Comparison of ENCODE assay signal across 8 mouse cellular contexts in the genomic region with DNA sequence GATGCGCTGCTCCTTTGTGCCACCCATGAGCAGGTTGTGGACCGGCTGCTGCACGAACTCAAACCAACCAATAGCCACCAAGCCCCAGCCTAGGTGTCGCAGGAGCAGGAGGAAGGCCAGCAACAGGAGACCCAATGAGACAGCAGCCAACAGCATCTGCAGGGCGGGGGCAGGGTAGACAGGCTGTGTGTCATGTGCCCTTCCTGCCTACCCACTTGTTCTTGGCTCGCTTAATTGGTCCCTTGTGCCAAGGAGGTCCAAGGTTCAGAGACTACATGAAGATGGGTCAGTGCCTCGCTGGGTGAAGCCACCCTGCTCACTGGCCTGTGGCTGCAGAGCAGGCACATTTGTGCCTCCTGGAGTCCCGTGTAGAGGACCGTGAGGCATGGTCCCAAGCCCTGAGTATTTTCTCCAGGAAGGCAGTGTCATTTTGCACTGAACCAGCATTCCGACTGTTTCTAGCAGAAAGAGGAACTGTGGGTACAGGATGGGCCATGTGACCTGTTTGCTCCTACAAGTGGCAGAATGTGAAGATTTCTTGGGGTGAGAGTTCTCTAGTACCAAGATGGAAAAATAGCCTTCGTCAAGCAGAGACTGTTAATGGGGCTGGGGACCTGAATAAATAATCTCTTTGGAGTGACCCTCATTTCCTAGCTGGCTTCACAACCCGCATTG. TPM values are rescaled to one million over a fixed set of nuclear protein-coding genes. Genes with fewer than 3 reads are reported as not detected.
DNase-seq lines count a peak whose midpoint lies in the region; ATAC-seq lines count a peak whose summit lies in the region.

No protein-coding gene starts in this region.

- peak; percentile 40 for DNase-seq in layer of hippocampus, adult 9-10 months (ENCODE audit: low spot score)
- no peak for DNase-seq in layer of hippocampus, postnatal 14 days (ENCODE audit: low spot score in 2 of 2)
- peak; percentile 97 for DNase-seq in adipocyte (ENCODE audit: low spot score)
- DNase-seq in frontal cortex, postnatal 10 days (ENCODE audit: low spot score in 2 of 2) = no peak
- no peak for DNase-seq in left cerebral cortex, adult 18-20 months (ENCODE audit: low spot score in 2 of 2)

- ATAC-seq in common myeloid progenitor, adult 5-6 weeks (replicated peaks; ENCODE audit: low read depth, poor library complexity, severe bottlenecking) = peak; percentile 79
- peak; percentile 9; the same call in 1 of the 2 replicates for ATAC-seq in hindbrain, embryonic 16.5 days

- no peaks in the 10 kb centered on the region for H3K9me3 ChIP-seq in hindbrain, embryonic 16.5 days (ENCODE audit: control insufficient read depth, low read length)

- H3K36me3 ChIP-seq in hindbrain, embryonic 16.5 days (ENCODE audit: control insufficient read depth, insufficient read depth, low read length) = peaks cover 9% of the 10 kb centered on the region
- peaks cover 31% of the 10 kb centered on the region for H3K36me3 ChIP-seq in macrophage (ENCODE audit: inconsistent target)

- H3K4me1 ChIP-seq in hindbrain, embryonic 16.5 days (ENCODE audit: control insufficient read depth, insufficient read depth, low read depth, low read length) = peaks cover 20% of the 10 kb centered on the region; the same call in 1 of the 2 replicates

- peaks cover 50% of the 10 kb centered on the region for H3K79me2 ChIP-seq in macrophage (ENCODE audit: inconsistent target)

- no peak overlapping the region for H3K4me2 ChIP-seq in hindbrain, embryonic 16.5 days (ENCODE audit: low read length)

- peak overlapping the region; percentile 23; the same call in 1 of the 2 replicates for H3K27ac ChIP-seq in hindbrain, embryonic 16.5 days (ENCODE audit: low read depth, low read length)
- peak overlapping the region; percentile 98 for H3K27ac ChIP-seq in macrophage

- H3K9ac ChIP-seq in hindbrain, embryonic 16.5 days (ENCODE audit: low read depth, low read length) = no peak overlapping the region; the same call in 1 of the 2 replicates

- 72% methylated on average over 12 of the region's 12 CpGs for WGBS in hindbrain, embryonic 16.5 days
- 7% methylated on average over 12 of the region's 12 CpGs for WGBS in macrophage (ENCODE audit: missing documents)

- no peaks in the 10 kb centered on the region for H3K27me3 ChIP-seq in hindbrain, embryonic 16.5 days (replicated peaks; ENCODE audit: control insufficient read depth, insufficient read depth, low read length)

- H3K4me3 ChIP-seq in hindbrain, embryonic 16.5 days (ENCODE audit: low read length) = no peak overlapping the region
- H3K4me3 ChIP-seq in macrophage (ENCODE audit: inconsistent target) = peak overlapping the region; percentile 24

RNA-seq across cellular contexts. Expression of gene Txnrd2, which starts 14.2 kb away (rescaled TPM):
- 10 to 100 TPM; 19.5 to 22.1 TPM for total RNA-seq in layer of hippocampus, postnatal 14 days (2021)
- total RNA-seq in common myeloid progenitor, adult 5-6 weeks (2017) = 50.3 and 66.4 TPM in 2 replicates
- 37.5 and 40.6 TPM in 2 replicates for polyA plus RNA-seq in hindbrain, embryonic 16.5 days (2015; fragmentation: Nextera tagmentation; extraction: Ambion mirVana)
- 10 to 100 TPM in 24 of 26 experiments, 1 to 10 TPM in 2; 4.9 to 44.5 (median 23.9) TPM for total RNA-seq in macrophage (2018; cell fraction: chromatin; rRNA removed)
- total RNA-seq in macrophage (2018; cell fraction: cytosol; rRNA removed) = 10 to 100 TPM; 12.3 to 18.8 (median 15.3) TPM
- total RNA-seq in macrophage (2018; cell fraction: nucleus; rRNA removed) = 10 to 100 TPM in 21 of 26 experiments, 1 to 10 TPM in 5; 7.5 to 31.9 (median 17.7) TPM
- 10.3 to 16.8 TPM (median 14.7 TPM) in 3 replicates for polyA plus RNA-seq in macrophage (2018)
- 10 to 100 TPM; 19.4 to 21.3 TPM for total RNA-seq in left cerebral cortex, adult 18-20 months (2021)

RNA-seq across cellular contexts. Expression of gene Comt, which starts 14.7 kb away (rescaled TPM):
- total RNA-seq in layer of hippocampus, postnatal 14 days (2021) = 10 to 100 TPM; 57.1 to 66.8 TPM
- 38.2 and 44.2 TPM in 2 replicates for total RNA-seq in common myeloid progenitor, adult 5-6 weeks (2017)
- 119 and 123 TPM in 2 replicates for polyA plus RNA-seq in hindbrain, embryonic 16.5 days (2015; fragmentation: Nextera tagmentation; extraction: Ambion mirVana)
- 10 to 100 TPM in 20 of 26 experiments, 1 to 10 TPM in 6; 4.6 to 47.7 (median 18.7) TPM for total RNA-seq in macrophage (2018; cell fraction: chromatin; rRNA removed)
- 100 to 1,000 TPM in 20 of 26 experiments, 10 to 100 TPM in 6; 79.9 to 168 (median 109) TPM for total RNA-seq in macrophage (2018; cell fraction: cytosol; rRNA removed)
- total RNA-seq in macrophage (2018; cell fraction: nucleus; rRNA removed) = 10 to 100 TPM; 15.5 to 79.1 (median 41.2) TPM
- 118 to 154 TPM (median 126 TPM) in 3 replicates for polyA plus RNA-seq in macrophage (2018)
- 10 to 100 TPM; 90.5 to 91.4 TPM for total RNA-seq in left cerebral cortex, adult 18-20 months (2021)

Comparison
In these comparisons a context has a peak if more than half of its experiments do, and no peak if none do; other contexts are left out.
1. DNase-seq: peak in layer of hippocampus, adult 9-10 months (single experiment) and adipocyte (single experiment); none in layer of hippocampus, postnatal 14 days (0 of 2), frontal cortex, postnatal 10 days (0 of 2) and left cerebral cortex, adult 18-20 months (0 of 2).